Mouse (Mus musculus) kidney, adult 2 months (tissue): ENCODE results near the gene Cerkl. TPM values are rescaled to one million over a fixed set of nuclear protein-coding genes. Genes with fewer than 3 reads are reported as not detected.

Experiments
- DNase-seq: peaks from one replicate; pipeline ENCODE4 v3.0.0; 2021
- H3K27ac ChIP-seq: fragments of 200-500 bp; 2 replicates; pipeline ENCODE4 v1.5.1; 2012; ENCODE audit warnings: low read depth, low read length, control low read depth, inconsistent platforms; ENCODE audit not compliant: insufficient read depth
- H3K27me3 ChIP-seq: fragments of 200-500 bp; replicated peaks from 2 replicates; pipeline ENCODE4 v1.6.1; 2012; ENCODE audit warnings: mild to moderate bottlenecking, moderate library complexity, low read length, inconsistent platforms; ENCODE audit not compliant: control insufficient read depth, insufficient read depth
- H3K36me3 ChIP-seq: fragments of 200-500 bp; 2 replicates; pipeline ENCODE4 v1.6.1; 2012; ENCODE audit warnings: mild to moderate bottlenecking, moderate library complexity, low read length, inconsistent platforms; ENCODE audit not compliant: control insufficient read depth, insufficient read depth
- H3K4me1 ChIP-seq: fragments of 200-500 bp; 2 replicates; pipeline ENCODE4 v1.6.1; 2011; ENCODE audit warnings: low read length; ENCODE audit not compliant: control insufficient read depth, insufficient read depth
- H3K4me3 ChIP-seq: fragments of 200-500 bp; 2 replicates; pipeline ENCODE4 v1.5.1; 2011; ENCODE audit warnings: mild to moderate bottlenecking, low read depth, low read length, control low read depth; ENCODE audit not compliant: insufficient read depth
- CTCF ChIP-seq: fragments of 200-500 bp; conservative IDR thresholded peaks from 2 replicates; pipeline ENCODE4 v1.5.1; 2011; ENCODE audit warnings: low read depth, mild to moderate bottlenecking, control low read depth, low read length, moderate library complexity, mixed read lengths; ENCODE audit not compliant: insufficient read depth, insufficient read length
- POLR2A ChIP-seq: fragments of 200-500 bp; IDR thresholded peaks from one replicate; pipeline ENCODE4 v1.6.1; 2011; ENCODE audit warnings: low read depth, low read length, control low read depth
- WGBS: fragments of 180-500 bp; shearing (Covaris S2); methylation state at CpG from one replicate; pipeline ENCODE4 v1.1.7; 2018; 5-methylcytosine and 5-hydroxymethylcytosine counted together
- polyA plus RNA-seq: library from polyadenylated mRNA; depleted of rRNA; stranded (reverse); fragments of >200 nt; gene quantifications from 2 replicates; pipeline ENCODE4 v1.2.3, GENCODE M21; 2012

The Cerkl gene
- polyA plus RNA-seq, 1 experiment, result 1.0 TPM

- WGBS, result 66% methylated on average over 6 of the region's 6 CpGs
- no peak for DNase-seq
- no peak for TF ChIP-seq CTCF
- TF ChIP-seq POLR2A, result no peak
- no peaks in the 10 kb centered on the region for H3K4me1 ChIP-seq
- no peak overlapping the region for H3K4me3 ChIP-seq
- H3K27me3 ChIP-seq, result no peaks in the 10 kb centered on the region
- H3K27ac ChIP-seq, result no peak overlapping the region
- no peaks in the 10 kb centered on the region for H3K36me3 ChIP-seq
Observed at GRCm38 (mm10) chr2:79421696-79422095, 34.9 kb downstream of the Cerkl start.

- no peak for DNase-seq
- no peak for TF ChIP-seq CTCF
- no peak for TF ChIP-seq POLR2A
- WGBS, result 90% methylated on average over 7 of the region's 7 CpGs
- Histone ChIP-seq H3K4me3 (no peak overlapping the region), H3K4me1 (no peaks in the 10 kb centered on the region), H3K36me3 (no peaks in the 10 kb centered on the region), H3K27ac (no peak overlapping the region), H3K27me3 (no peaks in the 10 kb centered on the region)
Observed at GRCm38 (mm10) chr2:79414505-79414904, 42.1 kb downstream of the Cerkl start.

GRCm38 (mm10) chr2:79410903-79411255, 45.7 kb downstream of the Cerkl start:
- Histone ChIP-seq H3K27me3 (no peaks in the 10 kb centered on the region), H3K4me1 (no peaks in the 10 kb centered on the region), H3K36me3 (no peaks in the 10 kb centered on the region), H3K4me3 (no peak overlapping the region), H3K27ac (no peak overlapping the region; the same call in 1 of the 2 replicates)
- 27% methylated on average over 3 of the region's 3 CpGs for WGBS
- TF ChIP-seq POLR2A (no peak), CTCF (no peak)
- DNase-seq, result peak; percentile 49

GRCm38 (mm10) chr2:79410247-79410902, 46.2 kb downstream of the Cerkl start:
- no peak for DNase-seq
- WGBS, result 54% methylated on average over 15 of the region's 15 CpGs
- H3K27me3 ChIP-seq, result no peaks in the 10 kb centered on the region
- H3K4me1 ChIP-seq, result no peaks in the 10 kb centered on the region
- H3K27ac ChIP-seq, result no peak overlapping the region; the same call in 1 of the 2 replicates
- no peak overlapping the region for H3K4me3 ChIP-seq
- TF ChIP-seq CTCF, result no peak
- no peak for TF ChIP-seq POLR2A
- no peaks in the 10 kb centered on the region for H3K36me3 ChIP-seq

GRCm38 (mm10) chr2:79405661-79406405, 50.8 kb downstream of the Cerkl start:
- Histone ChIP-seq H3K27ac (no peak overlapping the region), H3K4me3 (no peak overlapping the region), H3K36me3 (no peaks in the 10 kb centered on the region), H3K4me1 (no peaks in the 10 kb centered on the region), H3K27me3 (no peaks in the 10 kb centered on the region)
- no peak for DNase-seq
- TF ChIP-seq POLR2A (no peak), CTCF (no peak)
- 58% methylated on average over 5 of the region's 5 CpGs for WGBS

GRCm38 (mm10) chr2:79400045-79400444, 56.5 kb downstream of the Cerkl start:
- 87% methylated on average over 4 of the region's 4 CpGs for WGBS
- TF ChIP-seq POLR2A (no peak), CTCF (no peak)

GRCm38 (mm10) chr2:79399234-79400000, 57.2 kb downstream of the Cerkl start:
- no peak for DNase-seq
- Histone ChIP-seq H3K4me3 (no peak overlapping the region), H3K27ac (no peak overlapping the region), H3K36me3 (no peaks in the 10 kb centered on the region), H3K27me3 (no peaks in the 10 kb centered on the region), H3K4me1 (no peaks in the 10 kb centered on the region)
- 63% methylated on average over 8 of the region's 8 CpGs for WGBS
- no peak for TF ChIP-seq CTCF

More at GRCm38 (mm10) chr2:79400045-79400444, 56.5 kb downstream of the Cerkl start:
- Histone ChIP-seq H3K4me3 (no peak overlapping the region), H3K36me3 (no peaks in the 10 kb centered on the region), H3K27me3 (no peaks in the 10 kb centered on the region), H3K27ac (no peak overlapping the region), H3K4me1 (no peaks in the 10 kb centered on the region)
- DNase-seq, result no peak
